Mouse (Mus musculus) gastrocnemius, postnatal 14 days (tissue): ENCODE results near the gene Gprin2. TPM values are rescaled to one million over a fixed set of nuclear protein-coding genes. Genes with fewer than 3 reads are reported as not detected.

Experiments
- total RNA-seq, 2 experiments: library from RNA; stranded (reverse); gene quantifications; 2 replicates each; pipeline ENCODE4 v1.2.3; 2021

Gprin2 gene
- total RNA-seq, 2 experiments from 2014 or later, result 0.16 to 0.86 TPM

Other genes starting within 250 kb of the Gprin2 start
- not detected for gene Rbp3, start 247.7 kb downstream of the Gprin2 start, total RNA-seq
- under 1 TPM in 1 of 2 experiments, not detected in 1; 0.04 TPM for gene Zfp488, start 222.9 kb downstream of the Gprin2 start, total RNA-seq
- gene Gm30083, start 186.5 kb downstream of the Gprin2 start, total RNA-seq, result not detected
- not detected for gene Gm5460, start 184.9 kb downstream of the Gprin2 start, total RNA-seq
- gene Antxrl, start 148.9 kb downstream of the Gprin2 start, total RNA-seq, result not detected
- under 1 TPM; 0.72 to 0.89 TPM for gene Anxa8, start 115.7 kb downstream of the Gprin2 start, total RNA-seq
- not detected for gene A630023A22Rik, start 98.9 kb downstream of the Gprin2 start, total RNA-seq
- gene Npy4r, start 49.2 kb downstream of the Gprin2 start, total RNA-seq, result under 1 TPM; 0.09 to 0.23 TPM
- gene Syt15, start 17.9 kb upstream of the Gprin2 start, total RNA-seq, result under 1 TPM; 0.78 to 0.82 TPM
- 1 to 10 TPM; 6.8 to 7.0 TPM for gene Shld2, start 108.8 kb upstream of the Gprin2 start, total RNA-seq
- gene Glud1, start 109.1 kb upstream of the Gprin2 start, total RNA-seq, result 100 to 1,000 TPM; 110 to 129 TPM
- under 1 TPM in 1 of 2 experiments, not detected in 1; 0.66 TPM for gene Fam25c, start 153.8 kb upstream of the Gprin2 start, total RNA-seq
- 1 to 10 TPM; 3.0 to 9.9 TPM for gene Sncg, start 173.1 kb upstream of the Gprin2 start, total RNA-seq
- 10 to 100 TPM; 16.6 to 20.1 TPM for gene Mmrn2, start 173.8 kb upstream of the Gprin2 start, total RNA-seq